Mouse (Mus musculus) right cerebral cortex, postnatal 36 days (tissue): ENCODE results near the gene P4ha3.
A peak's percentile ranks its signal among the peaks of the same experiment; 100 is the strongest.

ENCODE experiments used
- DNase-seq, 2 experiments: peaks; one replicate each; pipeline ENCODE4 v3.0.0; 2022; ENCODE audit warnings: low spot score in 2 of 2, mixed read lengths in 1 of 2

The P4ha3 gene

GRCm38 (mm10) chr7:100305894-100306293 lies 20.6 kb downstream of the P4ha3 start:
- DNase-seq = no peak

GRCm38 (mm10) chr7:100307872-100308653 lies 22.7 kb downstream of the P4ha3 start:
- DNase-seq = peak; percentile 51 to 63

- no peak for DNase-seq
Observed at GRCm38 (mm10) chr7:100309216-100309615, 23.9 kb downstream of the P4ha3 start.

GRCm38 (mm10) chr7:100309679-100310078 lies 24.4 kb downstream of the P4ha3 start:
- DNase-seq = no peak

- DNase-seq = no peak
Observed at GRCm38 (mm10) chr7:100310290-100310689, 25.0 kb downstream of the P4ha3 start.

DNA sequence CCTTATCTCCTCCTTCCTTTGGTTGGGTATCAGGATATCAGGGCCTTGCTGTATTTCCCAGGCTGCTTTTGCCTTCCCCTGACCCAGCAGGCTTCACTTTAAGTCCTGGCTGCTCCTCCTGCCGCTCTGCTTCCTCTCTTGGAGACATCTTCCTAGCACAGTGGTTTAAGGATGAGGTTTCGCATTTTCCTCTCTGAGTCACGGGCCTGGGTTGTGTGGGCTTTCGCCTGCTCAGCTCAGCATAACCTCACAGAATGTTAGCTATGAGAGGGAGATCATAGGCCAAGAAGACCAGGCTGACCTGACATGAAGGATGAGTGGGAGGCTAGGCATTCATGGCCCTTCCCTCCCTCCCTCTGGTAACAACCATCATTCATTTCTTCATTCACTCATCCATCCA lies 27.4 kb downstream of the P4ha3 start:
- no peak for DNase-seq

DNA sequence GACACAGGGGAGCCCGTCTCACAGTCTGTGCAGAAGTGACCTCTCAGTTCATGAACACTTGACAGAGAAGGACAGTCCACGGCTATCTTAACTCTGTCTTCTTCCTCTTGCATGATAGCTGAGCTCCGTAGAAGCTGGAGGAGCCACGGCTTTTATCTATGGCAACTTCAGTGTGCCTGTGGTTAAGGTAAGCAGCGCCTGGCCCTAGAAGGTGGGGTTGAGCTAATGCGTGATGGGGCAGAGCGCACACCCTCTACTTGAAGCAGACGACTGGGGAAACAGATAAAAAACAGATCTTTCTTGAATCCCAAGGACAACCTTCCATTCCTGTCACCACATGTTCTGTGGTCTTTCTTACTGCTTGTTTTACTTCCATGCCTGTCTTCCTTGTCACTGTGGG lies 31.6 kb downstream of the P4ha3 start:
- no peak for DNase-seq

- DNase-seq = no peak
Observed at GRCm38 (mm10) chr7:100317534-100317933, 32.2 kb downstream of the P4ha3 start.

- DNase-seq = no peak
Observed at GRCm38 (mm10) chr7:100323721-100324120, 38.4 kb downstream of the P4ha3 start.

- peak in 1 of 2 experiments; percentile 41 for DNase-seq
Observed at GRCm38 (mm10) chr7:100325482-100325881, 40.2 kb downstream of the P4ha3 start.

DNA sequence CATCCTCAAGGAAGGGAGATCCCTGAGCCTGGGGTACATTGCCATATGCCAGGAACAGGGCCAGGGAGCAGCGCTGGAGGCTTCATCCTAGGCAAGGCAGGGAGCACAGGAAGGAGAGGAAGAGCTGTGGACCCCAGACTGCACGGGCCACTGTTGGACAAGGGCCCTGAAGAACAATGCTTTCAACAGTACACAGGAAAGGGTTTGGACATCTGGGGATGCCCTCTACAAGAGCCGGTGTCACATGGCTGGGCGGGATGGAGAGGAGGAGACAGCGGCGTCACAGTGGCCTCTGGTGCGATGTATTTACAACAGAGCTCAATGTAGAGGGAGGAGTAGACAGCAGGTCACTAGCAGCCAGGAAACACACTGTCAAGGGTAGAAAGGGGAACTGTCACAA lies 42.2 kb downstream of the P4ha3 start:
- no peak for DNase-seq

DNA sequence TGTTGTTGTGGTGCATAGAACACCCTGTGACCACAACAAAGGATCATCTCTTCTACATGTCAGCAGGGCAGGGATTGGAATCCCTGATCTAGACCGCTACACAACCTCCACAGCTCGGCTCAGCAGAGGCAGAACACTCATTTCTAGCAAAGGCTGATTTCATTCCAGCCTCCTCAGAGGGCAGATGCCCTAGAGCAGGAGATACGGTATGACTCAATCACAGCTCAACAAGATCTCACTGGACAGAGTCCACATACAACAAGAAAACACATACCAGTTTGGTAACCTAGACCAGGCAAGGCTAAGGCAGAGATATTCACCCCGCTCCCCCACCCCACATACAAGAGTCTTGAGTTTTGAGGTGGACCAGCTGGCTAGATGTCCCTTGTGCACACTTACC lies 43.3 kb downstream of the P4ha3 start:
- DNase-seq = no peak

DNA sequence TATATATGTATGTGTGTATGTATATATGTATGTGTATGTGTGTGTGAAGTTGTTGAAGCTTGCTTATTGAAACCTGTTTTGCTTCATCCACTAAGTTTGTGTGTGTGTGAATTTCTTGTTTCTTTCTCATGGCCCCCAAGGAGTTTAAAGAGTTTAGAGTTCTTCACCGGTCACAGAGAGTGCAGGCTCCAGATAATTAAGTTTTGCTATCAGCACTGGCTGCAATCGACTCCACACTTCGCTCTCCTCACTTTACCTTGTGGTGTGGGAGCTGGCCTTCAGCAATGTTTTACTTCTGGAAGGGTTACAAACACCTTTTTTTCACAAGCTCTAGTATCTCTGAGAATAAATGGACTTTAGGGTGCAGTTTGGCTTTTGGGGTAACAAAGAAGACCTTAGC lies 45.9 kb downstream of the P4ha3 start:
- no peak for DNase-seq

- DNase-seq = no peak
Observed at GRCm38 (mm10) chr7:100335921-100336320, 50.6 kb downstream of the P4ha3 start.

- DNase-seq = no peak
Observed at GRCm38 (mm10) chr7:100354984-100355383, 69.7 kb downstream of the P4ha3 start.

DNA sequence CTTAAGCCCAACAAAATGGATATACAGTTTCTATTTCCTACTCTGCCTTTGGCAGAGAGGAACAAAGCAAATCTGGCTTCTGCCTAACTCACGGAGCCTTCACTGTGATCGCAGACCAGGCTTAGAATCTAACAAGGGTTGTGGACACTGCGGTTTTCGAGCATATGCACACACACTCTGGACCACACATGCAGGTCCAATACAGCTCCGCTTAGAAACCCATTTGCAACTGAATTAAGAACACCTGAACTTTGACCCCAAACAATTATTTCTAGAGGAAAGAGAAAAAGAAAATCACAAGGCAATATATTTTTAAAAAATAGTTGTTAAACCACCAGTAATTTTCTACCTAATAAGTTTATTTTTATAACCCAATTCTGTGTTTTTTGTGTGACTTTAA lies 71.0 kb downstream of the P4ha3 start:
- DNase-seq = no peak

DNA sequence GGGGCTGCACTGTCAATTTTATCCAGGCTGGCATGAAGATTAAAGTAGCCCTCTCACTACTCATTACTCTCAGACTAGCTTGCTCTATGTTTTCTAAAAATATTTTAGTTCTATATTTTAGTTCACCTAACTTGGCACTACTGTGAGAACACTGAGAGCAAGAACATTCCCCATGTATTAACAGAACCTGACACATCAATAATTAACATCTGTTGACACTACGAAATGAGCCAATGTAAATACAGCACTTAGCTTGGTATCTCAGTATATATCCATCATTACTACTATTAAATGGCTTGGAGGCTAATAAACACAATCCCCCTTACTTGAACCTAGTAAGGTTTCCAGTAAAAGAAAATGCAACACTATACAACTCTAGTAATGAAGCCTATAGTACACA lies 71.4 kb downstream of the P4ha3 start:
- DNase-seq = no peak

DNA sequence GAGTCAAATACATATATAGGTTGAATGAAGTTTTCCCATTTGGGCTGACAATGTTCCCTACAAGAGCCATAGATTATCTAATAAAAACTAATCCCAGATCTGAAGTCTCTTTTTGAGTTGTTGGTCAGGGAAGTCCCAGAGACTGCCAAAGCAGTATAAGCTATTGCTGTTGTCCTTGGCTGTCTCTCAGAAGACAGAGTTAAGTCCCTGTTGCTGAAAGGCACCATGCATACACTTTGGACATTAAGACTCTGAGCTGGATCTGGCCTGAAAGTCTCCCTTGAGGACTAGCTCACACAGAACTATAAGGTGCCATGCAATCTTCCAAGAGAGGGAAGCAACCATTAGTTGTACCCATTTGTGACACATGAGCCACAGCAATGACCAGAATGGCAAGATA lies 72.5 kb downstream of the P4ha3 start:
- no peak for DNase-seq

DNA sequence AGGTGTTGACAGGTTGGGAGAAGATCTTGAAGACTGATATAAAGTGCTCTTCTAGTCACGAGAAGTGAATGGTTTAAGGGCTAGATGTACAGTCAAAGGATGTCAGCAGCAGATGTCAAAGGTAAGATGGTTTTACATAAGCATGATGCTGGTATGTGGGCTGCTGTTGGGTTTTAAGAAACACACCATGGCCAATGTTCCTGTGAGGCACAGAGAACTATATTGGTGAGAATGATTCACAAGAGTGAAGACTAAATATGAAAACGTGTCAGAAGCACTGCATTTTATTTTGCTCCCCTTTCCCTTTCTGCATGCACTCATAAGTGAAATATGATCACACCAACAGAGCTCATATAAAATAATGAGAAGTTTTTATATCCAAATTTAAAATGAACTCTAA lies 77.8 kb downstream of the P4ha3 start:
- no peak for DNase-seq

DNA sequence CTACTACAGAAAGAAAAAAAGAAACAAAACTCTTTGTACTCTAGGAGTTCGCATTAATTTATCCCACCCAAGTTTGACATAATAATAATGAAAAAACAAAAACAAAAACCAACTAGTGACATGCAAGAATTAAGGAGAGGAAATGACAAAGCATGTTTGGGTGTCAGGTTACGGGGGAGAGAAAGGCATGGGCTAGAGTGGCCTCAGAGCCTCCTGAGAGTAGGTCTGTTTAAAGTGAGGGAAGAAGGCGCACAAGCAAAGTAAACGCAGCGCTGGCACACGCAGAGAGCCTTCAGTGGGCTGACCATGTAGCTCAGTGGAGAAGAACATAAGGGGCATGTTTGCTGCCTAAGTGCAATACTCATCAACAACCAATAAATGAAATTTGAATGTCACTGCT lies 79.6 kb downstream of the P4ha3 start:
- no peak for DNase-seq
